12 mouse cellular contexts compared by ENCODE assay signal in genomic region chr13:29623636-29624239, GRCm38 (mm10).
"Had no signal": no experiment of that assay in that cellular context is flagged by ENCODE, and none has a peak within 500 bp of the region (broad histone marks: within the 10 kb centered on the region; RNA-seq: fewer than 3 reads in every experiment).

No protein-coding gene starts in this region.

- ATAC-seq: intestine, postnatal 0 days; midbrain, embryonic 15.5 days had no signal

- H3K4me2 ChIP-seq: lung, embryonic 15.5 days; midbrain, embryonic 15.5 days; neural tube, embryonic 13.5 days had no signal

- H3K4me1 ChIP-seq: midbrain, embryonic 15.5 days had no signal

- H3K27me3 ChIP-seq: lung, embryonic 15.5 days; midbrain, embryonic 15.5 days; neural tube, embryonic 13.5 days had no signal

- H3K27ac ChIP-seq: left cerebral cortex, adult 2 months; limb, embryonic 10.5 days; lung, embryonic 15.5 days; macrophage; midbrain, embryonic 15.5 days; neural tube, embryonic 13.5 days had no signal

- H3K9me3 ChIP-seq: limb, embryonic 10.5 days; lung, embryonic 15.5 days; midbrain, embryonic 15.5 days; neural tube, embryonic 13.5 days had no signal

- DNase-seq: kidney, adult 8-10 months; kidney, postnatal 25 days; lung, postnatal 14 days; right cerebral cortex, postnatal 14 days; thymus, postnatal 36 days had no signal

- H3K36me3 ChIP-seq: limb, embryonic 10.5 days; lung, embryonic 15.5 days; midbrain, embryonic 15.5 days; neural tube, embryonic 13.5 days had no signal

- H3K9ac ChIP-seq: lung, embryonic 15.5 days; midbrain, embryonic 15.5 days; neural tube, embryonic 13.5 days had no signal

- H3K4me3 ChIP-seq: left cerebral cortex, adult 2 months; limb, embryonic 10.5 days; lung, embryonic 15.5 days; midbrain, embryonic 15.5 days; neural tube, embryonic 13.5 days had no signal
